Mouse (Mus musculus): ENCODE results near the gene Pde6h.

- no peak for TF ChIP-seq CTCF (IDR thresholded peaks at IDR 0.05; ENCODE audit: borderline replicate concordance, insufficient read depth, low read length)
- TF ChIP-seq POLR2A (IDR thresholded peaks at IDR 0.05; ENCODE audit: low read depth, low read length): no peak
These were observed 14.9 kb downstream of the Pde6h start for GRCm38 (mm10) chr6:136938331-136939126.
